Mouse (Mus musculus): ENCODE measurements around the gene Cry2.

DNA sequence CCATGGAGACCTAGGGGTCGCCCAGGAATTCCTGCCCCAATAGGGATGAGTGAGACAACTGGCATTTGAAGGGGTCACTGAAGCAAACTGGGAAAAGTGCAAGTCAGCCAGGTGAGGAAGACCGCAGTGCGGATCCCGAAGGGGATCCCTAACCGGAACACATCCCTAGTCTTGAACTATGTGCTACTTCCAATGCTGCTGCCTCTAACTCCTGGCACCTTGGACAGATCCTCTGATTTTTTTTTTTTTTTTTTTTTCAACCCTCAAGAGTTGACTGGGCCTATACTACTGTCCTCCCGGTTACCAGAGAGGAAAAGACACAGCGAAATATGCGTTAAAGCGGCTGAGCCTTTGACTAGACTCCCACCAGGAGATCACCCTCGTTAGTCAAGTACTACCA is 44.2 kb downstream of the Cry2 start:
- TF ChIP-seq EP300 (IDR thresholded peaks at IDR 0.05) (no peak), CTCF (IDR thresholded peaks at IDR 0.05) (no peak)

All from lung, postnatal 0 days (tissue).